Mouse (Mus musculus): ENCODE data around the gene Lgi4.

Lgi4 gene

GRCm38 (mm10) chr7:31059108-31059507 lies at the start of gene Lgi4:
Gene Lgi4, plus strand, starts transcription at chr7:31059342.
- peak; percentile 77 to 93 for DNase-seq (ENCODE audit: low spot score in 2 of 2)

DNA sequence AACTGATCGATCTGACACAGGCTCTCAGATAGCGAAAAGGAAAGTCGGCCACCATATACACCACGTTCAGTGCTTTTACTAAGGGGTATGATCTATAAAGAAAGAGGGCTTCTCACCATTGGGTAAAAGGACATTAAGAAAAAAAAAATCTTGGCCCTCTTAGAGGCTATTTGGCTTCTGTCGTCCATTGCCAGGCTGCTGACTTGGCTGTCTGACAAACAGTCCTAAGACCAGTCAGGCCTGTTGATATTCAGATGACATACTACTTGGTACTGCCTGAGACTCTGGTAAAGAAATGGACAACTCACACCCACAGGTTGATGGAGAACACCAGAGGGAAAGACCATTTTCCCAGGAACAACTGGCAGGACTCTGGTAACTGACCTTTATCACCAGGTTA lies 46.2 kb upstream of the Lgi4 start:
- no peak for DNase-seq (ENCODE audit: low spot score in 2 of 2)

- DNase-seq (ENCODE audit: low spot score in 2 of 2): no peak
Measured at GRCm38 (mm10) chr7:31017104-31017901, 41.8 kb upstream of the Lgi4 start.

- DNase-seq (ENCODE audit: low spot score in 2 of 2): no peak
Measured at GRCm38 (mm10) chr7:31028609-31029008, 30.5 kb upstream of the Lgi4 start.

DNA sequence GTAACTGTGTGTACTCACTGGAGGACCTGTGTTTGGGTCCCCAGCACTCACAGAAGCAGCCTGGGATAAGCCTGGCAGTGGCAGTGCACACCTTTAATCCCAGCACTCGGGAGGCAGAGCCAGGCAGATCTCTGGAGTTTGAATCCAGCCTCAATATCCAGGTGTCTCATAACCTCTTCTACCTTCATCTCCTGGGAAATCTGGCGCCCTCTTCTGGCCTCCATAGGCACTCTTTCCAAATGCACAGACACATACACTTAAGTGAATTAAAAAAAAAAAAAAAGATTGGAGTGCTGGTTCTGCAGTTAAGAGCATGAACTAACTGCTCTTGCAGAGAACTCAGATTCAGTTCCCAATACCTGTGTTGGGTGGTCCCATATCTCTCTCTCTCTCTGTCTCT lies 28.4 kb upstream of the Lgi4 start:
- DNase-seq (ENCODE audit: low spot score in 2 of 2): no peak

- no peak for DNase-seq (ENCODE audit: low spot score in 2 of 2)
Measured at GRCm38 (mm10) chr7:31031731-31032130, 27.4 kb upstream of the Lgi4 start.

GRCm38 (mm10) chr7:31033409-31034165 lies 25.6 kb upstream of the Lgi4 start:
- no peak for DNase-seq (ENCODE audit: low spot score in 2 of 2)

- no peak for DNase-seq (ENCODE audit: low spot score in 2 of 2)
Measured at GRCm38 (mm10) chr7:31034789-31035188, 24.4 kb upstream of the Lgi4 start.

DNA sequence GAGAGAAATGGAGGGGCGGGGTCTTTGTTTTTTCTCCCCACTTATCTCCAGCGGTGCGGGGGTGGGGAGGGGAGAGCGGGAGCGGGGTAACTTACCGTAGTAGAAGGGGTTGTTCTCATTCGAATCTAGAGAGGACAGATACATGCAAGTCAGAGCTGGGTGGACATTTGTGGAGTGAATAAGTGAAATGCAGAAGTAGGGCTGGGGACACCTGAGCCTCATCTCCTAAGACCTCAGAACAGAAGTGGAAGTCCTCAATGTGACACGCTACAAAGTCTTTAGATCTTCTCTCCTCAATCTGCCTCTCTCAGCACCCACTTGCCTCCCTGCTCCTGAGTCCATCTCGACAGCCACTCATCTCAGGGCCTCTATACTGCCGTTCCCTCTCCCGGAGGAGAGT lies 23.9 kb upstream of the Lgi4 start:
- no peak for DNase-seq (ENCODE audit: low spot score in 2 of 2)

DNA sequence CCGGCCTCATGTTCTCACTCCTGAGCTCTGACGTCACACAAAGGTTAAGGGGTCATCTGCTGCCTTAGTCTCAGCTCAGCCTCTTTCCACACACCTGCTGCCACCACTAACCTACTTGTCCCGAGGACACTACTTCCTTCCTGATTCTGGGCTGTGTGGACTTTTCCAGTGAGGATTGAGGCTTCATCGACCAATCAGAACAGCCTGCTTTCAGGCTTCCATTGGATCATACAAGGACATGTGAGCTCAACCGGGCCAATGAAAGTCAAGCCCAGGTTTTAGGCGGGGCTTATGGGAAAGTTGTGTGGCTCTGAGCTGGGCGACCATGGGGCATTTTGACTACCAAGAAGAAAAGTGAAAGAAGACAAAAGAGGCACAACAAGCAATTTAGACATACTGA lies 22.2 kb upstream of the Lgi4 start:
- DNase-seq (ENCODE audit: low spot score in 2 of 2): no peak

GRCm38 (mm10) chr7:31037675-31038074 lies 21.5 kb upstream of the Lgi4 start:
- DNase-seq (ENCODE audit: low spot score in 2 of 2): no peak

- DNase-seq (ENCODE audit: low spot score in 2 of 2): no peak
Measured at GRCm38 (mm10) chr7:31039011-31039410, 20.1 kb upstream of the Lgi4 start.

- DNase-seq (ENCODE audit: low spot score in 2 of 2): no peak
Measured at GRCm38 (mm10) chr7:31040281-31041022, 18.7 kb upstream of the Lgi4 start.

DNA sequence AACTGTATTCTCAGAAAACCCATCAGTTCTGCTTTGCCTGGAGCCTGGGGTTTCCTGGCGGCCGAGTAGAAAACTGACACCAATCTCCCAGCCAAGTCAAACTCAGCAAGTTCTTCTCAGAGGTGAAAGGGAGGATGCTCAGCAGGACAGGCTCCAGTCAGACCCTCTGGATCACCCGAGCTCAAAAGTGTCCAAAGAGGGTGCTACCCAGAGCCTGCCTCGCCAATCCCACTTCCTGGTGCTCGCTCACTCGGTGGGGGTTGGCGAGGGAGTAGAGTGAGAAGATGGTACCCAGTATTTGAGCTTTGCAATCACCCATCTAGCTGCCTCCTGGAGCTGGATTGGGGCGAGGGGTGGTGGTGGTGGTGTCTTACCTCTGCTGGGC lies 18.1 kb upstream of the Lgi4 start:
- DNase-seq (ENCODE audit: low spot score in 2 of 2): no peak

GRCm38 (mm10) chr7:31041662-31042315 lies 17.4 kb upstream of the Lgi4 start:
- no peak for DNase-seq (ENCODE audit: low spot score in 2 of 2)

DNA sequence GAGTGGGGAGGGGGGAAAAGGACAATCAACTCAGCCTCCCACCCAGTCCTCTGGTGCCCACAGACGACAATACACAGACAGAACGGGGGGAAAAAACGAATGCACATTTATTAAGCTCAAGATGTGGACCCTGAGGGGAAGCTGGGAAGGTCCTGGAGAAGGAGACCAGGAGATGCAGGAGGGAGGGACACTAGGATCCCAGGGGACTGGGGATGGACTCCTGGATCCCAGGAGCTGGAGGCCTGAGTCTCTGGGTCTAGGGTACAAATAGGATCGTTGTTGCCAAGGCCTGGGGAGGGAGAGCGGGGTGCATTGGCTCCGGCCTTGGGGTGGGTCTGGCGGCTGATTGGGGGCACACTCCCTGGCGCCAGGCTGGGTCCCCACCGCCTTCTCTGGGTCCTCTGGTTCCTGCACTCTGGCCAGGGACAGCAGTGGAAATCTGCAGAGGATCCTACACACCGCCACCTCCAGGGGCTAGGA lies 16.7 kb upstream of the Lgi4 start, which contains the start of gene Fxyd5:
TSS of gene Fxyd5 (minus strand) at position 51 of the 480 bp plus-strand sequence.
- no peak for DNase-seq (ENCODE audit: low spot score in 2 of 2)

- DNase-seq (ENCODE audit: low spot score in 2 of 2): peak in 1 of 2 experiments; percentile 63
Measured at GRCm38 (mm10) chr7:31049135-31049845, 9.9 kb upstream of the Lgi4 start.

DNA sequence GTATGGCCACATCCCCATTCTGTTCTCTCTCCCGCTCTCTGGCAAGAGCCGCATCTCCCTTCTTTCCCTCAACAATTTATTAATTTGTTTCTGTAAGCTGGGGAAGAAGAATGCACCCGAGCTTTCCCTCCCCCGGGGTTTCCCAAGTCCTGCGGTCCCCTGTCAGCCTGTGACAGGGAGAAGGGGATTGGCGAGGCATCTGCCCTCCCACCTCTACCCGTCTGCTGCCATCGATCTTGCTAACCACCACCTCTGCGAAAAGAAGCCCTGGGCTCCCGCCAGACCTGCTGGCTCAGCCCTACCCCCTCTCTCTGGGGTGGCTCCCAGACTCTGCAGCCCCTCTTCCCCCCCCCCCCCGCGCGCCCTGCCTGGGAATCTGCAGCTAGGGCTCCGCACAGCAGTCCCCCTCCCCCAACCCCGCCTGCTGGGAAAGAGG lies 9.3 kb upstream of the Lgi4 start:
- no peak for DNase-seq (ENCODE audit: low spot score in 2 of 2)

DNA sequence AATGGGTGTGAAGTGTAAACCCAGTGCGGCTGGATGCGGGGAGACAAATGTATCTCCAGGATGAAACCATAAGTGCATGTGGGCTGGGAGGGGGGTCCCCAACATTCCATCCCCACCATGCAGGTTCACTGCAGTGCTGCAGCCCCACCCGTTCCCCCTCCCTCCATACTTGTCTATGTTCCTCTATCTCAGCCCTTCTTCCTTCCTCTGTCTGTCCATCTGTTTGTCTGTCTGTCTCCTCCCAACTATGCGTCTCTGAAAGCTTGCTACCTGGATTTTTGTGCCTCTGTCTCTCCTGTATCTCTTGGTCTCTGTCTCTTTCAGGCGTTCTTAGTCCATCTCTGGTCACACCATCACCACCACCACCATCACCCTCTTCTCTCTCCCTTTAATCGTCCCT lies 8.7 kb upstream of the Lgi4 start:
- no peak for DNase-seq (ENCODE audit: low spot score in 2 of 2)

- DNase-seq (ENCODE audit: low spot score in 2 of 2): no peak
Measured at GRCm38 (mm10) chr7:31050921-31051320, 8.2 kb upstream of the Lgi4 start.
